Mouse (Mus musculus) myocyte (in vitro differentiated cells): Measurements from ENCODE around the gene Pgm5.

ENCODE experiments used
- CEBPB ChIP-seq: IDR thresholded peaks from 2 replicates; pipeline ENCODE4 v1.6.1; 2011; ENCODE audit warnings: mild to moderate bottlenecking, moderate library complexity; ENCODE audit not compliant: poor library complexity, insufficient read depth, severe bottlenecking
- E2F4 ChIP-seq: IDR thresholded peaks from one replicate; pipeline ENCODE4 v1.6.1; 2011; ENCODE audit warnings: mild to moderate bottlenecking, control low read depth, moderate library complexity; ENCODE audit not compliant: insufficient read depth
- MAX ChIP-seq: IDR thresholded peaks from one replicate; pipeline ENCODE4 v1.6.1; 2011; ENCODE audit warnings: low read depth, mild to moderate bottlenecking, control low read depth
- MYOD1 ChIP-seq, 3 experiments: IDR thresholded peaks; one replicate each; pipeline ENCODE4 v1.6.1; 2011; ENCODE audit warnings: control low read depth in 2 of 3, low read depth in 2 of 3, mild to moderate bottlenecking in 2 of 3, moderate library complexity in 1 of 3; ENCODE audit not compliant: insufficient read length in 2 of 3, control insufficient read depth in 1 of 3
- MYOG ChIP-seq, 3 experiments: IDR thresholded peaks; one replicate each; pipeline ENCODE4 v1.6.1; 2011; ENCODE audit warnings: control low read depth in 2 of 3, low read depth in 2 of 3, mild to moderate bottlenecking in 2 of 3; ENCODE audit not compliant: insufficient read length in 2 of 3, control insufficient read depth in 1 of 3, insufficient read depth in 1 of 3
- POLR2A ChIP-seq: IDR thresholded peaks from one replicate; pipeline ENCODE4 v1.6.1; 2011; ENCODE audit warnings: low read depth, mild to moderate bottlenecking, control low read depth, moderate library complexity; ENCODE audit not compliant: insufficient read length
- POLR2AphosphoS2 ChIP-seq: IDR thresholded peaks from one replicate; pipeline ENCODE4 v1.6.1; 2011; ENCODE audit warnings: low read depth, control low read depth; ENCODE audit not compliant: insufficient read length
- REST ChIP-seq: IDR thresholded peaks from one replicate; pipeline ENCODE4 v1.6.1; 2011; ENCODE audit warnings: mild to moderate bottlenecking, control low read depth, moderate library complexity; ENCODE audit not compliant: insufficient read depth, insufficient read length
- SRF ChIP-seq: IDR thresholded peaks from one replicate; pipeline ENCODE4 v1.6.1; 2011; ENCODE audit warnings: low read depth; ENCODE audit not compliant: control insufficient read depth, insufficient read length
- TCF12 ChIP-seq: IDR thresholded peaks from one replicate; pipeline ENCODE4 v1.6.1; 2011; ENCODE audit warnings: mild to moderate bottlenecking, control low read depth; ENCODE audit not compliant: poor library complexity, insufficient read depth, severe bottlenecking
- USF1 ChIP-seq: IDR thresholded peaks from one replicate; pipeline ENCODE4 v1.6.1; 2011; ENCODE audit warnings: low read depth, mild to moderate bottlenecking, control low read depth, moderate library complexity

- no peak for TF ChIP-seq TCF12
- TF ChIP-seq USF1: no peak
- no peak for TF ChIP-seq MYOG (IDR thresholded peaks at IDR 0.05; ENCODE audit: control insufficient read depth in 1 of 3, insufficient read depth in 1 of 3, insufficient read length in 2 of 3, low read depth in 2 of 3)
- no peak for TF ChIP-seq POLR2A
- no peak for TF ChIP-seq POLR2AphosphoS2
- TF ChIP-seq MYOD1 (IDR thresholded peaks at IDR 0.05; ENCODE audit: control insufficient read depth in 1 of 3, insufficient read length in 2 of 3, low read depth in 2 of 3): no peak
- no peak for TF ChIP-seq E2F4
- TF ChIP-seq REST: no peak
- TF ChIP-seq CEBPB: no peak
- no peak for TF ChIP-seq SRF
- no peak for TF ChIP-seq MAX
These were observed 99.0 kb downstream of the Pgm5 start for GRCm38 (mm10) chr19:24762473-24763149.
